Mouse (Mus musculus): ENCODE data around the gene Foxf2. TPM values are rescaled to one million over a fixed set of nuclear protein-coding genes. Genes with fewer than 3 reads are reported as not detected.

The Foxf2 gene
- 0.61 TPM in 1 of 2 replicates, not detected in the other for polyA plus RNA-seq (2015; fragmentation: Nextera tagmentation; extraction: Ambion mirVana)

- Histone ChIP-seq H3K27me3 (ENCODE audit: insufficient read depth, low read length) (peaks cover 99% of the 10 kb centered on the region), H3K4me3 (ENCODE audit: low read length) (peak within 1 kb of the TSS; percentile 45), H3K27ac (ENCODE audit: low read length) (no peak within 1 kb of the TSS), H3K4me2 (replicated peaks; ENCODE audit: low read depth, low read length) (peak within 1 kb of the TSS; percentile 75), H3K9me3 (ENCODE audit: low read length) (no peaks in the 10 kb centered on the region; the same call in 1 of the 2 replicates), H3K36me3 (ENCODE audit: insufficient read depth, low read length) (no peaks in the 10 kb centered on the region), H3K4me1 (ENCODE audit: insufficient read depth, low read length) (peaks cover 25% of the 10 kb centered on the region), H3K9ac (replicated peaks; ENCODE audit: low read length) (no peak within 1 kb of the TSS; the same call in 1 of the 2 replicates)
- 0% methylated on average over 41 of the region's 74 CpGs for whole genome bisulfite sequencing
- ATAC-seq (ENCODE audit: low FRiP score, low TSS enrichment): 0 out of 2 replicates have a peak, but pooled peaks have one; percentile 25
These were observed at the start of gene Foxf2 for GRCm38 (mm10) chr13:31625333-31626101. TSS of gene Foxf2 (plus strand) at chr13:31625816.

DNA sequence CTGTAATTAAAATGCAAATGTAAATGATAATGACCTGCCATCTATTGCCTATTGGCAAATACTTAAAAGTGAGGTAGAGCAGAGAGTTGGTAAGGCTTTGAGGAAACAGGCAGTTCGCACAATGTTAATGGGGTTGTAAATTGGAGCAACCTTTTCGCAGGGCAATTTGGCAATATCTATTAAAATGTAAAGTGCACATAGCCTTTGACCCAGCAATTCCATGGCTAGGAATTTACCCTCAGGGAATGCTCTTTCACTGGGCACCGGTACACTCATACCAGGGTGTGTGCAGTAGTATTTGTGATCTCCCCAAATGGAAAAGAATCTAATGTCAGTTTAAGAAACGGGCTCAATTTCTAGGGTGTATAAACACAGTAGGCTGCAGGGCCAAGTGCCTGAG, 48.9 kb upstream of the Foxf2 start:
- Histone ChIP-seq H3K4me3 (ENCODE audit: low read length) (no peak overlapping the region), H3K4me2 (replicated peaks; ENCODE audit: low read depth, low read length) (no peak overlapping the region), H3K9ac (replicated peaks; ENCODE audit: low read length) (no peak overlapping the region), H3K27me3 (ENCODE audit: insufficient read depth, low read length) (peaks cover 4% of the 10 kb centered on the region; the same call in 1 of the 2 replicates), H3K36me3 (ENCODE audit: insufficient read depth, low read length) (no peaks in the 10 kb centered on the region), H3K9me3 (ENCODE audit: low read length) (no peaks in the 10 kb centered on the region), H3K27ac (ENCODE audit: low read length) (no peak overlapping the region), H3K4me1 (ENCODE audit: insufficient read depth, low read length) (peaks cover 6% of the 10 kb centered on the region; the same call in 1 of the 2 replicates)
- WGBS: 37% methylated on average over 4 of the region's 4 CpGs
- no peak for ATAC-seq (ENCODE audit: low FRiP score, low TSS enrichment)

- 22% methylated on average over 6 of the region's 6 CpGs for WGBS
- Histone ChIP-seq H3K27me3 (ENCODE audit: insufficient read depth, low read length) (peaks cover 4% of the 10 kb centered on the region; the same call in 1 of the 2 replicates), H3K27ac (ENCODE audit: low read length) (no peak overlapping the region), H3K4me1 (ENCODE audit: insufficient read depth, low read length) (peaks cover 6% of the 10 kb centered on the region; the same call in 1 of the 2 replicates), H3K4me2 (replicated peaks; ENCODE audit: low read depth, low read length) (no peak overlapping the region), H3K9me3 (ENCODE audit: low read length) (no peaks in the 10 kb centered on the region), H3K9ac (replicated peaks; ENCODE audit: low read length) (no peak overlapping the region), H3K36me3 (ENCODE audit: insufficient read depth, low read length) (no peaks in the 10 kb centered on the region), H3K4me3 (ENCODE audit: low read length) (no peak overlapping the region)
- no peak for ATAC-seq (ENCODE audit: low FRiP score, low TSS enrichment)
These were observed 48.0 kb upstream of the Foxf2 start for GRCm38 (mm10) chr13:31577576-31577975.

DNA sequence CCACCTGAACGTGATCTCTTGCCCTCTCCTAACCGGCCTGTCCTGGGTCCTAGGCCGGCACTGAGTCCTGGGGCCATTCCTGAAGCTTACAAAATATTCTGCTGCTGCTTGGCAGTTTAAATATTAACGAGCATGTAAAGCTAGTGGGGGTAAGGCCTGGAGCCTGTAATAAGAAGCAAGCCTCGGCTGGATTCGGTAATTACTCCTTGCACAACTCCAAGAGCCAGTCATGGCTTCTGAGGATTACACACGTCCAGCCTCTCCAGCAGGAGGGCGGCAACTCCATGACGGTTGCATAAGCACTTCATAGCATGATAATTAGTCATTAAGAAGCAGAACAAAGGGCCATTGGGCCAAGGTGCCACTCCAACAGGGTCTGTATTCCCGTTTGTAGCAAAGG, 47.2 kb upstream of the Foxf2 start:
- no peak overlapping the region for H3K4me2 ChIP-seq (replicated peaks; ENCODE audit: low read depth, low read length)
- no peak overlapping the region for H3K4me3 ChIP-seq (ENCODE audit: low read length)
- H3K27ac ChIP-seq (ENCODE audit: low read length): peak overlapping the region; percentile 16; the same call in 1 of the 2 replicates
- H3K27me3 ChIP-seq (ENCODE audit: insufficient read depth, low read length): peaks cover 4% of the 10 kb centered on the region; the same call in 1 of the 2 replicates
- H3K9me3 ChIP-seq (ENCODE audit: low read length): no peaks in the 10 kb centered on the region
- peak; percentile 96 for ATAC-seq (ENCODE audit: low FRiP score, low TSS enrichment)
- peaks cover 6% of the 10 kb centered on the region; the same call in 1 of the 2 replicates for H3K4me1 ChIP-seq (ENCODE audit: insufficient read depth, low read length)
- H3K36me3 ChIP-seq (ENCODE audit: insufficient read depth, low read length): no peaks in the 10 kb centered on the region
- H3K9ac ChIP-seq (replicated peaks; ENCODE audit: low read length): no peak overlapping the region
- 49% methylated on average over 10 of the region's 10 CpGs for WGBS

DNA sequence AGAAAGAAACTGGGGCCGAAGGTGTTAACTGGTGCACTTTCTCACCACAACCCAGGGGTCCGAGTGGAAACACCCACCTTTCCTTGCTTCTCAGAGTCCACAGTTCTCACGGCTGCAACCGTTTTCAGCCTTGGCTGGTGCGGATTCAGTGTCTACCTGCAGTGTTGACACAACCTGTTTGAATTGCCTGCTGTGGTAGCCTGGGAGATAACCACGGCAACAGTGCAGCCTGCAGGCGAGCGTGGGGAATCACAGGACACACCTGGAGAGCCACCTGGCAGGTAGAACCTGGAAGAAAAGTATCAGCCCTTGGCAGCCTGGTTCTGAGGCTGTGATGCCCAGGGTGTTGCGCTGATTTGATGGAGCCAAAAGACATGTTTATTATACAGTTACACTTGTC, 45.8 kb upstream of the Foxf2 start:
- Histone ChIP-seq H3K9ac (replicated peaks; ENCODE audit: low read length) (no peak overlapping the region), H3K36me3 (ENCODE audit: insufficient read depth, low read length) (no peaks in the 10 kb centered on the region), H3K27me3 (ENCODE audit: insufficient read depth, low read length) (peaks cover 4% of the 10 kb centered on the region; the same call in 1 of the 2 replicates), H3K4me1 (ENCODE audit: insufficient read depth, low read length) (peaks cover 6% of the 10 kb centered on the region; the same call in 1 of the 2 replicates), H3K27ac (ENCODE audit: low read length) (no peak overlapping the region), H3K4me3 (ENCODE audit: low read length) (no peak overlapping the region), H3K9me3 (ENCODE audit: low read length) (no peaks in the 10 kb centered on the region), H3K4me2 (replicated peaks; ENCODE audit: low read depth, low read length) (no peak overlapping the region)
- 59% methylated on average over 9 of the region's 9 CpGs for WGBS
- no peak for ATAC-seq (ENCODE audit: low FRiP score, low TSS enrichment)

DNA sequence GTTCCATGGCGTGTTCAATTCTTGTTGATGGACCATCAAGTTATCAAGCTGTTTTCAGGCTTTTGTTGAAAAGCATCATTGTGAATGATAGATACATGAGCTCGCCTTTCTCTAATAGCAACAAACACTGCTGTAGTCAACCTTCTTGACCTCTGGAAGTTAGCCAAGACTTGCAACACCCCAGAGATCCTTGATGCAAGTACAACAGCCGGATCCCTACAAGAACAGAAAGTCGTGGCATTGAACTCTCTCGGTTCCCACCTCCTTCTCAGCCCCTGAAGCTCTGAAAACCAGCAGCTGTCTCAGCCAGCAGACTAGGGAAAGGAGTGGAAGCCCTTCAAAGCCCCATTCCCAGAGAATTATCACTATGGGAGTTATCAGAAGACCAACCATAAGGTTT, 38.3 kb upstream of the Foxf2 start:
- Histone ChIP-seq H3K36me3 (ENCODE audit: insufficient read depth, low read length) (no peaks in the 10 kb centered on the region), H3K9me3 (ENCODE audit: low read length) (no peaks in the 10 kb centered on the region), H3K9ac (replicated peaks; ENCODE audit: low read length) (no peak overlapping the region), H3K4me2 (replicated peaks; ENCODE audit: low read depth, low read length) (no peak overlapping the region), H3K4me1 (ENCODE audit: insufficient read depth, low read length) (no peaks in the 10 kb centered on the region), H3K4me3 (ENCODE audit: low read length) (no peak overlapping the region), H3K27me3 (ENCODE audit: insufficient read depth, low read length) (no peaks in the 10 kb centered on the region), H3K27ac (ENCODE audit: low read length) (no peak overlapping the region)
- no peak for ATAC-seq (ENCODE audit: low FRiP score, low TSS enrichment)
- 55% methylated on average over 5 of the region's 5 CpGs for WGBS

DNA sequence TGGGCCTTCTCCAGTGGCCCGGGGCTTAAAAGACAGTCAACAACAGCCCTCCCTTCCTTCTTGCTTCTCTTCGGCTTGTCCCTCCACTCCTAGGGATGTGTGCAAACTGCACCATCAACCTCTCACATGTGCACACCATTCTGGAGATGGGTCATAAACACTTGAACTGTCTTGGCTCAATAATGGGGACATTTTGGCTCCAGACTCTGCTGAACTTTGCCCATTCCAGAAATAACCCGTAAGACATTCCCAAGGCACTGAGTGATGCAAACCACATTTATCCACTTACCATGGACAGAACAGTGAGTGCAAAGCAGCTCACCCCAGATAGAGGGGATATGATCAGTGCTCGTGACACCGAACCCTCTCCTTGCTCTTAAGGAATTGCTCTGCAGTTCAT, 26.0 kb upstream of the Foxf2 start:
- Histone ChIP-seq H3K4me1 (ENCODE audit: insufficient read depth, low read length) (no peaks in the 10 kb centered on the region), H3K9ac (replicated peaks; ENCODE audit: low read length) (no peak overlapping the region), H3K9me3 (ENCODE audit: low read length) (no peaks in the 10 kb centered on the region), H3K4me3 (ENCODE audit: low read length) (no peak overlapping the region), H3K27ac (ENCODE audit: low read length) (no peak overlapping the region), H3K36me3 (ENCODE audit: insufficient read depth, low read length) (no peaks in the 10 kb centered on the region), H3K27me3 (ENCODE audit: insufficient read depth, low read length) (no peaks in the 10 kb centered on the region), H3K4me2 (replicated peaks; ENCODE audit: low read depth, low read length) (no peak overlapping the region)
- no peak for ATAC-seq (ENCODE audit: low FRiP score, low TSS enrichment)
- 79% methylated on average over 5 of the region's 5 CpGs for WGBS

DNA sequence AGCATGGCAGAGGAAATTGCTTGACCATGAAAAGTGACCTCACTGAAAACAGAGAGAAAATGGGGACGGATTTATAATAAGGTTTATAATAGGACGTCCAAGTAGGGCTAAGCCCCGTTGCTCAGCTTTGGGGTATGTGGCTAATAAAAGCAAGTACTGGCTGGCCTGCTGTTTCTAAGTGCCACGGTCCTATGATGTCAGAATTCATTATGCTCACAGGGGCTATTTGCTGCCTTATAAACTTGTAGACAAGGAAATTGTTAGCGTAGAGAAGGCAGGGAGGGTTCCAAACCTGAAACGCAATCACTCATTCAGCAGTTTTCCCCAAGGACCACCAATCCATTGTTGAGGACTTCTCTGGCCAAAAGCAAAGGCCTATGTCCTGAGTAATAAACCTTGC, 21.7 kb upstream of the Foxf2 start:
- no peak for ATAC-seq (ENCODE audit: low FRiP score, low TSS enrichment)
- Histone ChIP-seq H3K9me3 (ENCODE audit: low read length) (no peaks in the 10 kb centered on the region), H3K9ac (replicated peaks; ENCODE audit: low read length) (no peak overlapping the region), H3K4me3 (ENCODE audit: low read length) (no peak overlapping the region), H3K27me3 (ENCODE audit: insufficient read depth, low read length) (peaks cover 8% of the 10 kb centered on the region), H3K36me3 (ENCODE audit: insufficient read depth, low read length) (no peaks in the 10 kb centered on the region), H3K27ac (ENCODE audit: low read length) (no peak overlapping the region), H3K4me1 (ENCODE audit: insufficient read depth, low read length) (no peaks in the 10 kb centered on the region), H3K4me2 (replicated peaks; ENCODE audit: low read depth, low read length) (no peak overlapping the region)
- WGBS: 70% methylated on average over 6 of the region's 6 CpGs

GRCm38 (mm10) chr13:31614724-31615465, 10.7 kb upstream of the Foxf2 start:
- H3K4me3 ChIP-seq (ENCODE audit: low read length): no peak overlapping the region
- H3K36me3 ChIP-seq (ENCODE audit: insufficient read depth, low read length): no peaks in the 10 kb centered on the region
- no peak overlapping the region for H3K4me2 ChIP-seq (replicated peaks; ENCODE audit: low read depth, low read length)
- H3K9ac ChIP-seq (replicated peaks; ENCODE audit: low read length): no peak overlapping the region
- no peak overlapping the region for H3K27ac ChIP-seq (ENCODE audit: low read length)
- H3K27me3 ChIP-seq (ENCODE audit: insufficient read depth, low read length): peaks cover 88% of the 10 kb centered on the region
- ATAC-seq (ENCODE audit: low FRiP score, low TSS enrichment): no peak
- WGBS: under 1% methylated on average over 38 of the region's 38 CpGs
- peaks cover 1% of the 10 kb centered on the region; the same call in 1 of the 2 replicates for H3K4me1 ChIP-seq (ENCODE audit: insufficient read depth, low read length)
- no peaks in the 10 kb centered on the region for H3K9me3 ChIP-seq (ENCODE audit: low read length)
